Mouse (Mus musculus) embryonic facial prominence, embryonic 10.5 days (tissue): Measurements from ENCODE around the gene Lamp1. TPM values are rescaled to one million over a fixed set of nuclear protein-coding genes. Genes with fewer than 3 reads are reported as not detected.
"Not testable (repeated sequence)": the region's sequence is repeated elsewhere in the genome, so short reads cannot be mapped to it uniquely, and the experiment has no call there.

ENCODE experiments used
- DNase-seq: peaks from one replicate; pipeline ENCODE4 v3.0.0-alpha.2; 2017; ENCODE audit warnings: low spot score
- H3K27ac ChIP-seq: fragments of 300-500 bp; sonication (generic); replicated peaks from 2 replicates; pipeline ENCODE4 v1.5.1; 2016; ENCODE audit warnings: mild to moderate bottlenecking
- H3K27me3 ChIP-seq: fragments of 300-500 bp; sonication (generic); replicated peaks from 2 replicates; pipeline ENCODE4 v1.6.1; 2016; ENCODE audit warnings: low read depth, mild to moderate bottlenecking; ENCODE audit not compliant: poor library complexity, severe bottlenecking
- H3K36me3 ChIP-seq: fragments of 300-500 bp; sonication (generic); replicated peaks from 2 replicates; pipeline ENCODE4 v1.6.1; 2016; ENCODE audit warnings: mild to moderate bottlenecking, moderate library complexity
- H3K4me1 ChIP-seq: fragments of 300-500 bp; sonication (generic); 2 replicates; pipeline ENCODE4 v1.6.1; 2016
- H3K4me3 ChIP-seq: fragments of 300-500 bp; sonication (generic); 2 replicates; pipeline ENCODE4 v1.5.1; 2016; ENCODE audit warnings: mild to moderate bottlenecking, moderate library complexity
- H3K9me3 ChIP-seq: fragments of 300-500 bp; sonication (generic); 2 replicates; pipeline ENCODE4 v1.6.1; 2016; ENCODE audit warnings: mild to moderate bottlenecking
- WGBS: fragments of 180-500 bp; shearing (Covaris S2); methylation state at CpG from one replicate; pipeline ENCODE4 v1.1.7; 2016; 5-methylcytosine and 5-hydroxymethylcytosine counted together
- polyA plus RNA-seq: library from polyadenylated mRNA; unstranded; fragments of >200 nt; fragmentation: Nextera tagmentation; extraction: Ambion mirVana; gene quantifications from 2 replicates; pipeline ENCODE4 v1.2.1, GENCODE M21; 2016

Gene Lamp1
- polyA plus RNA-seq: 183 TPM in 2 replicates

DNA sequence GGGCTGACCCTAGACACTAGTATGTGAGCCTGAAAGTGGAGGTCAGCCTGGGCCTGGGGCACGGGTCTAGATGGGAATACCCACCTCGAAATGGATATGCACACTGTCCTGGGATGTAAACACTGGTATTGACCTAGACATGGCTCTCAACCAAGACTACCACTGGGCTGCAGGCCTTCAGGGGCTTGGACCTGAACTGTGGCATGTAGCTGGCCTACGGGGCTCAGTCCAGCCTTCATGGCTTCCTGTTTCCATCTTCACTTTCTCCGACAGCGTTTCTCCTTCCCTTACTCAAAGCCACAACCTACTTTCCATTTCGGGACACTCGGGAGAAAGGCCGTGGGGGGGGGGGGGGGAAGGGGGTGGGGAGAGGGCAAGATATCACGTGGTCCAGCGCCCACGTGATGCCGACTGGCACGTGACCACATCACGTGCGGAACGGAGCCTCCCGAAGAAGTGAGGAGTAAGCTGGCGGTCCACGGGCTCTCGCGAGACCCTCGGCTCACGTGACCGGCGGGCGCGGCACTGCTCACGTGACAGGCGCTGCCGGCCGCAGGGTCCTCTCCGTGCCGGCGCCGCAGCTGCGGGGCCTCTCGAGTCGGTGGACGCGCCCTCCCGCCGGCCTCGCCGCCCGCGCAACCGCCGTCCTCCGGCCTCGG, at the start of gene Lamp1:
TSS of gene Lamp1 (plus strand) at position 444 of the 659 bp plus-strand sequence.
- Histone ChIP-seq H3K27ac (peak within 1 kb of the TSS; percentile 92), H3K36me3 (no peaks in the 10 kb centered on the region), H3K4me1 (peaks cover 13% of the 10 kb centered on the region), H3K9me3 (no peaks in the 10 kb centered on the region), H3K4me3 (peak within 1 kb of the TSS; percentile 100), H3K27me3 (no peaks in the 10 kb centered on the region)
- 1% methylated on average over 50 of the region's 50 CpGs for WGBS
- peak; percentile 99 for DNase-seq

DNA sequence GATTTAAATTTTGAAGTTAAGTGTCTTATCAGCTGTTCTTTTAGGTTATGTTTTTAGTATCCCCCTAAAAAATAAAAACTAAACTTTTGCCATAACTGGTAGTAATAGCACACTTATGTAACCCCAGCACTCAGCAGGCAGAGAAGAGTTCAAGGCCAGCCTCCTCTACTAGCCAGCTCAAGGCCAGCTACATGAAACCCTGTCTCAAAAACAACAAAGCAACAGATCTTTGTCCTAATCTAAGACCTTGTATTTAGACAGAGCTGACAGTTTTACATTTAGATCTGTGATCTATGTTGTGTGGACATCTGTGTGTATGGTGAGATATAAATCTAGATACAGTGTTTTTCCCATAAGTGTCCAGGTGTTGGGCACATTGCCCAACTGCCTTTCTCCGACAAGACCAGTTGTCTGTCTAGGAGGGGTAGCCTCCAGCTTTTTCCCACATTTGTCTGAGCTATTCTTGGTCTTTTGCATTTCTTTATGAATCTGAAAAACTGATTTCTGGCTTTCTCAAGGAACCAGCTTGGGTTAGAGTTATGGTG, 49.5 kb upstream of the Lamp1 start:
- Histone ChIP-seq H3K4me3 (no peak overlapping the region), H3K27me3 (no peaks in the 10 kb centered on the region), H3K9me3 (no peaks in the 10 kb centered on the region), H3K4me1 (peaks cover 13% of the 10 kb centered on the region), H3K36me3 (peaks cover 42% of the 10 kb centered on the region), H3K27ac (no peak overlapping the region)
- WGBS: 95% methylated on average over 1 of the region's 1 CpGs
- DNase-seq: no peak

DNA sequence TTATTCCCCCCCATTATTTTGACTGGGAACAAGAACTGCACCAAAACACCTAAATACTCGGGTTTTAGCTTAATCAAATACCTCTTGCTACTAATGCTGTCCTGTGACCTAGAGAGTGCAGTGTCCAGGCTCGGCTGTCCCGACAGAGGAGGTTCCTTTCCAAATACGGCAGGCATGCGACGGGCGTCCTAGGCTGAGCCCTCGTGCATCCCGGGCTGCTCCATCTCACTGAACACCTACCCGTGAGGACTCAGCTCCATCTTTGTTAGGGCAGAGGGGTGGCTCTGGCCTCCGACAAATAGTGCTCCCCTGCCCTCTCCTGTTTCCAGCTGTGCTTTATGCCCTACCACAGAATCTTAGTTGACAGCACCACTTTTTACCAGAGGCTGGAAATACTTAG, 47.0 kb upstream of the Lamp1 start:
- no peak for DNase-seq
- Histone ChIP-seq H3K4me1 (0 out of 2 replicates have a peak, but pooled peaks cover 3% of the 10 kb centered on the region), H3K9me3 (no peaks in the 10 kb centered on the region), H3K27me3 (no peaks in the 10 kb centered on the region), H3K4me3 (no peak overlapping the region), H3K27ac (no peak overlapping the region), H3K36me3 (peaks cover 55% of the 10 kb centered on the region)
- whole genome bisulfite sequencing: 89% methylated on average over 11 of the region's 11 CpGs

DNA sequence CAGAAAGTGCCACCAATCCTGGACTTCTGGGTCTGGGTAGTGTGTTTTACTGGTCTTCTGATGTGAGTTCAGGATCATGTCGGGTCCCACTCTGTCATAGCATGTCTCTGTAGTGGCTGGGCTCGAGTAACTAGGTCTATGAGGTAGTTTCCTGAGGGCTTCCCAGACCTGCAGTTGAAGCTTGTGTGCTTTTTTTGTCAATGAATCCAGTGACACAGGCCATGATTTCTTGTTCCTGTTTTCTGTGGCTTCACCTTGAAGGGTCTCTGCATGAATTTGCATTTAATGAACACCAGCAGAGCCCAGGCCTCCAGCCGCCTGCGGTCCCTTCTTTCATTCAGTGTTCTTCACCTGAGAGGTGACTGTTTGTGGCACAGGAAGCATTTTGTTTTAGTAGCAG, 45.7 kb upstream of the Lamp1 start:
- 90% methylated on average over 4 of the region's 4 CpGs for WGBS
- Histone ChIP-seq H3K4me3 (no peak overlapping the region), H3K27me3 (no peaks in the 10 kb centered on the region), H3K9me3 (no peaks in the 10 kb centered on the region), H3K27ac (no peak overlapping the region), H3K4me1 (0 out of 2 replicates have a peak, but pooled peaks cover 2% of the 10 kb centered on the region), H3K36me3 (peaks cover 57% of the 10 kb centered on the region)
- DNase-seq: no peak

DNA sequence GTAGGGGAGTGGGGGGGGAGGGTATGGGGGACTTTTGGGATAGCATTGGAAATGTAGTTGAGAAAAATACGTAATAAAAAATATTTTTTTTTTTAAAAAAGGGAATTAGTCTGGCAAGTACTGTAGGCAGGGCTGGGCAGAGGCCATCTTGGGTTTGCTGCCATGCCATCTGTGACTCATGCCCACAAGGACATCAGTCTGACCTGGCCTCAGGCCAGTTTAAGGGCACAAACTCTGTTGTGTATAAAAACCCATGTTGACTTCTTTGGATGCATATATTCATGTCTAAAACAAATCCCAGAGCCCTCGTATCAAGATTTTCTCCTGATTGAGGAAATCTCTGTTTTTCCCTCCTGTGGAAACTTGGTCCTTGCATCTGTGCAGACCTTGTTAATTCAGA, 41.9 kb upstream of the Lamp1 start:
- WGBS: 92% methylated on average over 2 of the region's 2 CpGs
- Histone ChIP-seq H3K4me3 (no peak overlapping the region), H3K36me3 (peaks cover 78% of the 10 kb centered on the region), H3K9me3 (no peaks in the 10 kb centered on the region), H3K27ac (no peak overlapping the region), H3K4me1 (no peaks in the 10 kb centered on the region), H3K27me3 (no peaks in the 10 kb centered on the region)
- no peak for DNase-seq

DNA sequence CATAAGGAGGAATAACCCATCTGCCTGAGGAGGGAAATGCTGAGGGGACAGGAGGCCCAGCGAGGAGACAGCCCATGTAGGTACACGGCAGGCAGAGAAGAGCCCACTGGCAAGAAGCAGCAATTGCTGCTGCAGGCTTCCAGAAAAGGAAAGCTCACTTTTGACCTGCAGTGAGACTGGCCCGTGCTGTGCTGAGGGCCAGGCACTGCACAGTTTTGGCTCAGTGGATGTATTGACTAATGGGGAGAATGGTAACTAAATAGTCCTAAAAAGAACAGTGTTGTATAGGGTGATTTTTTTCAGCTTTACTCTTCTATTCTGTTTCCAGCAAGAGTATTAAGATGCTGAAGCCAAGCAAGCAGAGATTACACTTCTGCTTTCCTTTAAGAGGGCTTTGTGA, 40.4 kb upstream of the Lamp1 start:
- WGBS: 86% methylated on average over 3 of the region's 3 CpGs
- no peak overlapping the region for H3K27ac ChIP-seq

DNA sequence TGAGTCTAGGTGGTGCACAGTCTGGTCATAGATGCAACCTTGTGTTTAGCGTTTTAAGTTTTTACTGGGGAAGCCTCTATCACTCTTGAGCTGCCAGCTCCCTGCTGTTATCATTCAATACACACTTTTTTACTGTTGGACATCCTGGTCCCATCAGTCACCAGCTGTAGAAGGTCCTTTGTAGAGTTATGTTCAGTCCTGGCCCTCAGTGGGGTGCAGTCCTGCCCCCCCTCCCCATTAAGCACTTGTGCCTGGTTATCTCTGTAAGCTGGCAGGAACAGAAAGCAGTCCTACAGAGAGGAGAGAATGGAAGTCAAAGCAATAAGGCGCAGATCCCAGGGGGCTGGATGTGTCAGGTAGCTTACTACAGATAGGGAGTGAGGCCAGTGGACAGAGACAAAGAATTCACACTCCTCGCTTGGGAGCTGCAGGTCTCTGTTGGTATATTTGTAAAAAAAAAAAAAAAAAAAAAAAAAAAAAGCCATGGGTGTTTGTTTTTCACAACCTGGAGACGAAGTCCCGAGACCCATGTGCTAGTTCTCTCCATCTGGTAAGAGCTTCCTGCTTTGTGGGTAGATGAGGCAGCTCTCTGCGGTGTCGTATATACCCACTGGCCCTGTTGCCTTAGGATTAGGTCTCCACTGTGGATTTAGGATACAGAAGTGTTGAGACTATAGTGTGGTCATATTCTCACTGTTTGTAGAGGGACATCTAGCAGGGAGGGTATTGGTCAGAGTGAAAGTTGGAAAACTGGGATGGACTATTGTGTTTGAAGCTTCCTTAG, 37.9 kb upstream of the Lamp1 start:
- Histone ChIP-seq H3K4me3 (no peak overlapping the region), H3K4me1 (no peaks in the 10 kb centered on the region), H3K36me3 (peaks cover 79% of the 10 kb centered on the region), H3K27ac (no peak overlapping the region), H3K9me3 (no peaks in the 10 kb centered on the region), H3K27me3 (no peaks in the 10 kb centered on the region)
- DNase-seq: no peak
- WGBS: 91% methylated on average over 7 of the region's 7 CpGs

More for the DNA sequence above, 40.4 kb upstream of the Lamp1 start:
- no peaks in the 10 kb centered on the region for H3K27me3 ChIP-seq
- peaks cover 76% of the 10 kb centered on the region for H3K36me3 ChIP-seq
- no peaks in the 10 kb centered on the region for H3K9me3 ChIP-seq
- no peaks in the 10 kb centered on the region for H3K4me1 ChIP-seq
- DNase-seq: no peak
- no peak overlapping the region for H3K4me3 ChIP-seq

DNA sequence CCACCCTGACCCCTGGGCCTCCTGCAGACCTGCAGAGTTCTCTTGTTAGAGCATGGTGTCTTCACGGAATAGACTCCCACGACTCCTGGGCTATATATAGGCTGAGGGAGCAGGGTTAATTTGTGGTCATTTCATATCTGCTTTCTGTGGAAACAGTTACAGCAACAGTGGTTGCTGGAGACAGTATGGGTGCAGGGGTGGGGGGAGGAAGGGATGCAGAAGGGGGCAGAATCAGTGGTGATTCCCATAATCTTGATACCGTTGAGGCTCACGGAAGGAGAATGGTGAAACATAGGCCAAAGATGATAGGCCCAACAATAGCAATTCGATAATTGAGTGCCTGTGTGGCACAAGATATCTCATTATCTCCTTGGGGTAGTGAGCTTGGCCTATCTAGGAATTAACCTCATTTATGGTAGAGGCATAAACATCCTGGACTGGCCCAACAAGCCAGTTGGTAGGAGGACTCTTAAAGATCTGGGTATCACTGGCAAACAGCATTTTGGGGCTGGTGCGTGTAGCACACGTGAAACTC, 36.0 kb upstream of the Lamp1 start:
- WGBS: 92% methylated on average over 7 of the region's 7 CpGs
- no peak overlapping the region for H3K27ac ChIP-seq
- no peaks in the 10 kb centered on the region for H3K4me1 ChIP-seq
- no peak for DNase-seq
- H3K27me3 ChIP-seq: no peaks in the 10 kb centered on the region
- no peak overlapping the region for H3K4me3 ChIP-seq
- no peaks in the 10 kb centered on the region for H3K9me3 ChIP-seq
- H3K36me3 ChIP-seq: peaks cover 90% of the 10 kb centered on the region

DNA sequence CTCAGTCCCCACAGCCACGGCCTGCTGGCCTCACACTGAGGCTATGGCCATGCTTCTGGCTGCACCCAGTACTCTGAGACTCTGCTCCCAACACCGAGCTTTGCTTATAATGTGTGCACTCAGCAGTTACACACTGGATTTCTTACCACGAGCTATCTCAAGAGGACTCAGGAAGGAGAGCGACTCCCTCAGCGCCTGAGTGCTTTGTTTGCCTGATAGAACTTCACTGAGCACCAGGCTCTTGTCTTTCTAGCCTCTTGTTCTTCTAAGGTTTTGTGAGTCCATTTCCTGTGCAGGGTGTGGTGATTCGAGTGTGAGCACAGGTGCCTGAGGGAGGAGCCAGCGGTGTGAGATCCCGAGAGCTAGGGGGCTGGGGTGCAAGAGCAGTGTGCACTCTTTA, 34.1 kb upstream of the Lamp1 start:
- Histone ChIP-seq H3K36me3 (peaks cover 92% of the 10 kb centered on the region), H3K4me3 (no peak overlapping the region)
- 93% methylated on average over 8 of the region's 8 CpGs for WGBS

DNA sequence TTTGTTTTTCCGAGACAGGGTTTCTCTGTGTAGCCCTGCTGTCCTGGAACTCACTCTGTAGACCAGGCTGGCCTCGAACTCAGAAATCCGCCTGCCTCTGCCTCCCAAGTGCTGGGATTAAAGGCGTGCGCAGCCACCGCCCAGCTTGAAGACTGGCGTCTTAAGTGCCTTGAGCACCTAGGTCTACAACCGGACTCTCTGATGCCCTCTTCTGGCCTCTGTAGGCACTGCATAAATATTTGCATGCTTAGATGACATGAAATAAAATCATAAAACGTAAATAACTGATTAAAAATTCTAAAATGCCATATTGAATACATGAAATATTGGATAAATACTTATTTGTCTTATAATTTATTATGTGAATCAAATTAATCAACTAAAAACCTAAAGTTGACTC, 26.7 kb upstream of the Lamp1 start:
- 79% methylated on average over 9 of the region's 9 CpGs for WGBS
- peaks cover 96% of the 10 kb centered on the region for H3K36me3 ChIP-seq
- not testable (repeated sequence) for H3K9me3 ChIP-seq, H3K4me3 ChIP-seq, H3K27me3 ChIP-seq, H3K27ac ChIP-seq, H3K4me1 ChIP-seq
- peak; percentile 46 for DNase-seq

More for the DNA sequence above, 34.1 kb upstream of the Lamp1 start:
- Histone ChIP-seq H3K9me3 (no peaks in the 10 kb centered on the region), H3K27ac (no peak overlapping the region), H3K27me3 (no peaks in the 10 kb centered on the region), H3K4me1 (no peaks in the 10 kb centered on the region)
- DNase-seq: no peak

DNA sequence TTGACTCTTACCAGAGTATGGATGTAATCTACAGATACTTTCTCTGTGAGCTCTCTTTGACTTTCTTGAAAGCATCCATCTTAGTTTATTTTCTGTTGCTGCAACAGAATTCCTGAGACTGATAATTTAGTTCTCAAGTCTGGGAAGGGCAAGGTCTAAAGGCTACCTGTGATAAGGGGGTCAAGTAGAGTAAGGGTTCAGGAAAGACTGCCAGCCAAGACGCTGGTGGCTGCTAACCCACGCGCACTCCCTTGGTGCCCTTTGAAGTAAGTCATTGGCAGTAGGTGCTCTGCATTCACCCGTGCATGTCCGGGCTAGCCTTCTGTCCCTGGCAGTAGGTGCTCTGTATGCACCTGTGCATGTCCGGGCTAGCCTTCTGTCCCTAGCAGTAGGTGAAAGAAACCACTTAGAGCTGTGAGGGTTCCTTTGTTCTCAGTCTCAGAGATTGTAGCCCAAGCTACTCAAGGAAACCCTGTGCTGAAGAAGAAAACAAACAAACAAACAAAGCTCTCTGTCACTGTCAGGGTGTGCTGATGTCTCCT, 19.2 kb upstream of the Lamp1 start:
- no peaks in the 10 kb centered on the region for H3K4me1 ChIP-seq
- H3K27me3 ChIP-seq: no peaks in the 10 kb centered on the region
- peaks cover 100% of the 10 kb centered on the region for H3K36me3 ChIP-seq
- no peak overlapping the region for H3K4me3 ChIP-seq
- 91% methylated on average over 6 of the region's 6 CpGs for WGBS
- no peaks in the 10 kb centered on the region for H3K9me3 ChIP-seq
- no peak overlapping the region for H3K27ac ChIP-seq
- no peak for DNase-seq

DNA sequence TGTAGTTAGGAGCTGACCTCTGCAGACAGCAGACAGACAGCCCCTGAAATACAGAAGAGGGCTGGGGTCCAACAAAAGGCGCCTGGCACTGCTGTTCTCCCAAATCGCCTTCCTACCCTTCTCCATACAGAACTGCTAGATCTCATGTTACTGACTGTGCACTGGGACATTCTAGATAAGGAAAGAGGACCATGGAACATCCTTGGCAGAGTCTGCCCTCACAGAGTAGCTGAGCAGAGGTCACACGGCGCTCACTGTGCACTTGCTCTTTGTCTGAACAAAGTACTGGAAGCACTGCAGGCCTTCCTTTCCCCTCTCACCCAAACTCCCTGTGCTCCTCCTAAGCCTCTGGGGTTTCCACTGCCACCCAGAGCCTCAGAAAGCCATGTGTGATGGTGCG, 17.3 kb upstream of the Lamp1 start:
- Histone ChIP-seq H3K4me3 (no peak overlapping the region), H3K9me3 (no peaks in the 10 kb centered on the region), H3K4me1 (no peaks in the 10 kb centered on the region), H3K36me3 (peaks cover 100% of the 10 kb centered on the region), H3K27ac (no peak overlapping the region), H3K27me3 (no peaks in the 10 kb centered on the region)
- no peak for DNase-seq
- WGBS: 91% methylated on average over 5 of the region's 5 CpGs
